ENCODE assay signal across 7 mouse cellular contexts in the genomic region with DNA sequence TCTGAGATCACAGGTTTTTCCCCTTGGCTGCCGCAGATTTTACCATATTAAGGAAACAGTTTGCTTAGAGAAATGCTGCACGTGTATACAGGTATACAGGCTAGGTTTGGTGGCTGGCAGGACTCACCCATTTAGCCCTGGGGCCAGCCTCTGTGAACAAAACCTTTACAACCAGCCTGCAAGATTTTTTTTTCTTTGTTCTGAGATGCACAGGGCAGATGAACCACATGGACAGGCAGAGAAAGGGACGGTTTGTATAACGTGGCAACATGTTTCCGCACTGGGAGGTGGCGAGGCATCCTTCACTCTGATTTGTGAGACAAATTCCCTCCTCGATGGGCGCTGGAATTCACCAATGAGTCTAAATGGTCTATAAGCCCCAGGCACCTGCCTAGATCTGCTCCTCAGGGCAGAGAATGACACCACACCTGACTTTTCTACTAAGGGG.
DNase-seq lines count a peak whose midpoint lies in the region; ATAC-seq lines count a peak whose summit lies in the region.

No protein-coding gene starts in this region.

- no peak for DNase-seq in lung, postnatal 36 days
- no peak for DNase-seq in layer of hippocampus, adult 18-20 months (ENCODE audit: low spot score in 2 of 2)
- no peak for DNase-seq in embryo, embryonic 10 days (ENCODE audit: low spot score)

- no peaks in the 10 kb centered on the region for H3K36me3 ChIP-seq in lung, embryonic 15.5 days
- H3K36me3 ChIP-seq in hindbrain, embryonic 13.5 days: no peaks in the 10 kb centered on the region
- no peaks in the 10 kb centered on the region for H3K36me3 ChIP-seq in limb, embryonic 13.5 days
- H3K36me3 ChIP-seq in stomach, embryonic 14.5 days (ENCODE audit: control insufficient read depth, insufficient read depth, low read length): no peaks in the 10 kb centered on the region

- H3K4me3 ChIP-seq in lung, embryonic 15.5 days: no peak overlapping the region
- H3K4me3 ChIP-seq in hindbrain, embryonic 13.5 days: no peak overlapping the region
- peak overlapping the region; percentile 26 for H3K4me3 ChIP-seq in limb, embryonic 13.5 days
- peak overlapping the region; percentile 6; the same call in 1 of the 2 replicates for H3K4me3 ChIP-seq in stomach, embryonic 14.5 days (ENCODE audit: low read depth, low read length)

- 55% methylated on average over 8 of the region's 8 CpGs for WGBS in lung, embryonic 15.5 days
- WGBS in hindbrain, embryonic 13.5 days: 71% methylated on average over 8 of the region's 8 CpGs
- 56% methylated on average over 8 of the region's 8 CpGs for WGBS in limb, embryonic 13.5 days
- 61% methylated on average over 8 of the region's 8 CpGs for WGBS in stomach, embryonic 14.5 days

- no peaks in the 10 kb centered on the region for H3K9me3 ChIP-seq in lung, embryonic 15.5 days
- H3K9me3 ChIP-seq in hindbrain, embryonic 13.5 days: no peaks in the 10 kb centered on the region
- H3K9me3 ChIP-seq in limb, embryonic 13.5 days: no peaks in the 10 kb centered on the region
- no peaks in the 10 kb centered on the region for H3K9me3 ChIP-seq in stomach, embryonic 14.5 days (ENCODE audit: control insufficient read depth, low read depth, low read length)

- H3K27me3 ChIP-seq in lung, embryonic 15.5 days: no peaks in the 10 kb centered on the region
- H3K27me3 ChIP-seq in hindbrain, embryonic 13.5 days: no peaks in the 10 kb centered on the region
- no peaks in the 10 kb centered on the region for H3K27me3 ChIP-seq in limb, embryonic 13.5 days
- no peaks in the 10 kb centered on the region for H3K27me3 ChIP-seq in stomach, embryonic 14.5 days (ENCODE audit: control insufficient read depth, insufficient read depth, low read length)

- no peak for ATAC-seq in lung, embryonic 15.5 days (ENCODE audit: borderline replicate concordance, extremely low read depth, low FRiP score, low TSS enrichment)
- peak; percentile 46; the same call in 1 of the 2 replicates for ATAC-seq in hindbrain, embryonic 13.5 days (ENCODE audit: low FRiP score)
- ATAC-seq in limb, embryonic 13.5 days (ENCODE audit: low FRiP score, low read depth): no peak
- ATAC-seq in stomach, embryonic 14.5 days (ENCODE audit: insufficient number of reproducible peaks, insufficient read depth, low FRiP score, low read depth): no peak

- H3K9ac ChIP-seq in lung, embryonic 15.5 days: 0 out of 2 replicates have a peak overlapping the region, but pooled peaks have one; percentile 13
- peak overlapping the region; percentile 53; the same call in 1 of the 2 replicates for H3K9ac ChIP-seq in hindbrain, embryonic 13.5 days
- peak overlapping the region; percentile 25; the same call in 1 of the 2 replicates for H3K9ac ChIP-seq in limb, embryonic 13.5 days
- no peak overlapping the region for H3K9ac ChIP-seq in stomach, embryonic 14.5 days (replicated peaks; ENCODE audit: low read depth, low read length)

- peaks cover 15% of the 10 kb centered on the region for H3K4me1 ChIP-seq in lung, embryonic 15.5 days
- peaks cover 24% of the 10 kb centered on the region for H3K4me1 ChIP-seq in hindbrain, embryonic 13.5 days (replicated peaks)
- peaks cover 19% of the 10 kb centered on the region for H3K4me1 ChIP-seq in limb, embryonic 13.5 days
- 0 out of 2 replicates have a peak, but pooled peaks cover 3% of the 10 kb centered on the region for H3K4me1 ChIP-seq in stomach, embryonic 14.5 days (ENCODE audit: control insufficient read depth, insufficient read depth, low read length)

- peak overlapping the region; percentile 47 for H3K4me2 ChIP-seq in lung, embryonic 15.5 days
- H3K4me2 ChIP-seq in hindbrain, embryonic 13.5 days: peak overlapping the region; percentile 43
- peak overlapping the region; percentile 54 for H3K4me2 ChIP-seq in limb, embryonic 13.5 days (replicated peaks)
- peak overlapping the region; percentile 36 for H3K4me2 ChIP-seq in stomach, embryonic 14.5 days (replicated peaks; ENCODE audit: low read depth, low read length)

- H3K27ac ChIP-seq in lung, embryonic 15.5 days: peak overlapping the region; percentile 35; the same call in 1 of the 2 replicates
- peak overlapping the region; percentile 68 for H3K27ac ChIP-seq in hindbrain, embryonic 13.5 days
- H3K27ac ChIP-seq in limb, embryonic 13.5 days: peak overlapping the region; percentile 59
- no peak overlapping the region for H3K27ac ChIP-seq in stomach, embryonic 14.5 days (ENCODE audit: low read length)

Comparison
In these comparisons a context has a peak if more than half of its experiments do, and no peak if none do; other contexts are left out.
1. H3K4me3 ChIP-seq: peak in limb, embryonic 13.5 days (single experiment) and stomach, embryonic 14.5 days (single experiment); none in lung, embryonic 15.5 days (single experiment) and hindbrain, embryonic 13.5 days (single experiment).
2. Peak in every context shown above with its lines, with median percentiles within 50 percentile points of each other: H3K4me2 ChIP-seq.